Mouse (Mus musculus): ENCODE results near the gene Trim26. TPM values are rescaled to one million over a fixed set of nuclear protein-coding genes. Genes with fewer than 3 reads are reported as not detected.

Gene Trim26
- polyA plus RNA-seq (2012; rRNA removed; ENCODE audit: low replicate concordance), result 26.0 and 26.5 TPM in 2 replicates

GRCm38 (mm10) chr17:36836874-36837647, at the start of gene Trim26:
TSS of gene Trim26 (plus strand) at chr17:36837134.

GRCm38 (mm10) chr17:36811871-36812270, 25.1 kb upstream of the Trim26 start, which contains the start of gene H2-M10.6:
TSS of gene H2-M10.6 (plus strand) at chr17:36812171.

GRCm38 (mm10) chr17:36866719-36867527, 30.0 kb downstream of the Trim26 start, which contains the start of gene Trim15:
TSS of gene Trim15 (minus strand) at chr17:36867210.

GRCm38 (mm10) chr17:36869284-36869954, 32.5 kb downstream of the Trim26 start, which contains the start of gene Trim10:
TSS of gene Trim10 (plus strand) at chr17:36869574.

GRCm38 (mm10) chr17:36890073-36890903, 53.4 kb downstream of the Trim26 start, which contains the start of gene Trim40:
TSS of gene Trim40 (minus strand) at chr17:36890123.

GRCm38 (mm10) chr17:36897552-36898205, 60.7 kb downstream of the Trim26 start, which contains the start of gene Trim31:
TSS of gene Trim31 (plus strand) at chr17:36898118.

Other genes starting within 250 kb of the Trim26 start
- 0.09 TPM in 1 of 2 replicates, not detected in the other for gene H2-M9, start 194.5 kb upstream of the Trim26 start, polyA plus RNA-seq (2012; rRNA removed; ENCODE audit: low replicate concordance)
- not detected in 2 replicates for gene H2-M1, start 164.9 kb upstream of the Trim26 start, polyA plus RNA-seq (2012; rRNA removed; ENCODE audit: low replicate concordance)
- not detected in 2 replicates for gene H2-M10.5, start 64.2 kb upstream of the Trim26 start, polyA plus RNA-seq (2012; rRNA removed; ENCODE audit: low replicate concordance)
- not detected in 2 replicates for gene H2-M10.6, start 25.0 kb upstream of the Trim26 start, polyA plus RNA-seq (2012; rRNA removed; ENCODE audit: low replicate concordance)
- gene Trim15, start 30.1 kb downstream of the Trim26 start, polyA plus RNA-seq (2012; rRNA removed; ENCODE audit: low replicate concordance), result 7.4 and 33.1 TPM in 2 replicates
- gene Trim10, start 32.4 kb downstream of the Trim26 start, polyA plus RNA-seq (2012; rRNA removed; ENCODE audit: low replicate concordance), result 0.05 TPM in 1 of 2 replicates, not detected in the other
- gene Trim40, start 53.0 kb downstream of the Trim26 start, polyA plus RNA-seq (2012; rRNA removed; ENCODE audit: low replicate concordance), result 15.0 and 31.3 TPM in 2 replicates
- 26.5 and 31.2 TPM in 2 replicates for gene Trim31, start 61.0 kb downstream of the Trim26 start, polyA plus RNA-seq (2012; rRNA removed; ENCODE audit: low replicate concordance)
- gene Rnf39, start 105.8 kb downstream of the Trim26 start, polyA plus RNA-seq (2012; rRNA removed; ENCODE audit: low replicate concordance), result 4.6 and 6.2 TPM in 2 replicates
- 21.9 and 27.9 TPM in 2 replicates for gene Ppp1r11, start 114.6 kb downstream of the Trim26 start, polyA plus RNA-seq (2012; rRNA removed; ENCODE audit: low replicate concordance)
- 16.1 and 17.6 TPM in 2 replicates for gene Znrd1, start 121.4 kb downstream of the Trim26 start, polyA plus RNA-seq (2012; rRNA removed; ENCODE audit: low replicate concordance)
- gene Znrd1as, start 121.5 kb downstream of the Trim26 start, polyA plus RNA-seq (2012; rRNA removed; ENCODE audit: low replicate concordance), result 0.25 and 0.28 TPM in 2 replicates
- gene 2410137M14Rik, start 144.1 kb downstream of the Trim26 start, polyA plus RNA-seq (2012; rRNA removed; ENCODE audit: low replicate concordance), result not detected in 2 replicates
- 0.19 TPM in 1 of 2 replicates, not detected in the other for gene H2-M5, start 152.4 kb downstream of the Trim26 start, polyA plus RNA-seq (2012; rRNA removed; ENCODE audit: low replicate concordance)
- 0.64 and 1.1 TPM in 2 replicates for gene Zfp57, start 164.0 kb downstream of the Trim26 start, polyA plus RNA-seq (2012; rRNA removed; ENCODE audit: low replicate concordance)
- not detected in 2 replicates for gene Mog, start 186.3 kb downstream of the Trim26 start, polyA plus RNA-seq (2012; rRNA removed; ENCODE audit: low replicate concordance)
- gene Gabbr1, start 208.8 kb downstream of the Trim26 start, polyA plus RNA-seq (2012; rRNA removed; ENCODE audit: low replicate concordance), result 5.3 and 11.2 TPM in 2 replicates